Mouse (Mus musculus): ENCODE results near the gene Stk11ip.

Gene Stk11ip

DNA sequence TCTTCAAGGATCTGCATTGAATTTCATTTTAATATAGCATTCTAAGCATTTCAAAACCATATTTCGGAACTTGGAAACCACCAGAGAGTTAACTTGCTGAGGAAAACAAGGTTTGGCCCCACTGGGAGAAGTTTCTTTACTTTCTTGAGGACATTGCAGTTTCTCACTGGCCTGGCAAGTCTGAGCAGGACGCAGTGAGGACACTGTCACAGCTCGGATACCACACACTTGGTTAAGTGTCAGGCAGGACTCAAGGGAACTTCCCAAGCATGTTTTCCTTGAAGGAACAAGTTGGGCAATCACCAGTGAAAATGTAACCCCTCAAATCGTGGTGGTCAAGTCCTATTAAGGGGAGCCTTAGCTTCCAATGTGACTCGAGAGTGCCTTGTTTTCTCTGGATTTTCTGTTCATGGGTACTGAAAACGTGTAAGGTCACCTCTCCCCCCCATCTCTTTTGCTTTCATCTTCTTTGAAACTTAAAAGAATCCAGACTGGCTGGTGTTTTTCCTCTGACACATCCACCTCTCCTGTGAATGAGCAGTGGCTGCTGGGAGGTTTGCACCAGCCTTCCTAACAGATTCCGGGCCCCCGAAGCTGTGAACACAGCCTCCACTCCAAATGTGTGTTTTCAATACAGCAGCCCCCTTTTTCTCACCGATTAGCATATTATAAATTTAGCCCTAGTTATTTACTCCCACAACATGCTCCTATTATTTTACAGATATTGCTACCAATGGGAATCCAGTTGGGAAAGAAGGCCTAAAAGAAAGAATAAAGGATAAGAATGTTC, 16.9 kb upstream of the Stk11ip start:
- peak; percentile 59 for DNase-seq (ENCODE audit: low spot score)

DNA sequence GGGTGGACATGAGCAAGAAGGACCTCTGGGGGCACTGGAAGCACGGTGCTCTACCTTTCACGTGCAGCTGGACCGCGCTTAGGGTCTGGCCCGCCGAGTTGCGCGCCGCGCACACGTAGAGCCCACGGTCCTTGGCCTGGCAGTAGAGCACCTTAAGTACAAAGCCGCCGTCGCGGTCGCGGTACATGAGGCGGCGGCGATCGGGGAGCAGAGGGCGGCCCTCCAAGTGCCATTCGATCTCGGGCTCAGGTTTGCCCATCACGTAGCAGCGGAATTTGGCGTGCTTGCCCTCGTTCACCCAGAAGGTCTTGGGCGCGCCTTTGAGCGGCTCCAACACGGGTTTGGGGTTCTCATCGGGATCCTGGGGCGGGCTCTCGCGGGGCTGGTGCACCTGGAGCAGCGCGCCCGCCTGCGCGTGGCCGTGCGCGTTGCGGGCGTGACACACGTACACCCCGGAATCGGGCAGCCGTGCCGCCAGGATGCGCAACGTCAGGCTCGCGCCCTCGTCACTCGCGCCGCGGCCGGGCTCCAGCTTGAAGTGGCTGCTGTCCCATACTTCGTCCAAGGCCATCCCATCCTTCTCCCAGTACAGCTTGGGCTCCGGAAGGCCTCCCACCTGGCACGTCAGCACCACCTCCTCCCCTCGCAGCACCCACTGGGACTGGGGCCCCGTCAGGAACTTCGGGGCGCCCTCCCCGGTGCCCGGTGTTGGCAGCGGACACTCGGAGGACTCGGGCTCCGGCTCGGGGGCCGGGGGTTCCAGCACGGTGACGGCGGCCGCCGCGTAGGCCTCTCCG, 16.0 kb upstream of the Stk11ip start:
- peak; percentile 74 for DNase-seq (ENCODE audit: low spot score)

DNA sequence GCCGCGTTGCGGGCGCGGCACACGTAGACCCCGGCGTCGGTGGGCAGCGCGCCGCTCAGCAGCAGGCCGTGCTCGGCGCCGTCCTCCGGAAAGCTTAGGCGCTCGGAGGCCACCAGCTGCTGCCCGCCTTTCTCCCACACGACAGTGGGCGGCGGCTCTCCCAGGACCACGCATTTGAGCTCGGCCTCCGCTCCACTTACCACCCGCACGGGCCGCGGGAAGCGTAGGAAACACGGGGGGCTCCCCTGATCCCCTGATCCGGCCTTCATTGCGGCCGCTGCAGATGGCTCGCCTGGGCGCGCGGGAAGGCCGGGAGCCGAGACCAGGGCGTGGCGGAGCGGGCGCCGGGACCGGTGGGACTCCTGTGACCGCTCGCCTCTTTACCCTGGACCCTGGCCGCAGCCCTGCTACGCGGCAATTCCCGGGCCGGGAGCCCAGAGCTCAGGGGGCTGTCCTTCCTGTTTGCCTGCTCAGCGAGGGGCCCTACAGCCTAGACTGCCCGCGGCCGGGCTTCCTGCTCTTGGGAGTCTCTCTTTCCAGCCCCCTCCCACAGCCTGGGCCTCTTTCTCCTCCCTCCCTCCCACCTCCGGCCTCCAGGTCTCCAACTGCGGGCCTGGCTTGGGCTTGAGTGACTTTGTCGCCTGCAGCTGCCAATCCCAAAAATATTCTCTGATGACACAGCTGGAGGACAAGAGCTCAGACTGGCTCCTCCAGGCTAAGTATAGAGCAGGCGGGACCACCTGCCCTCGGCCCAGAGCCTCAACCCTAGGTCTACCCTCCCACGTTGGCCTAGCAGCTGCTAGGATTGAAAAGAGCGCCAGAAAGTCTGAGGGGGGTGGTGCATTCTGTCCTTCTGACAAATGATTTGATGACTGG, 15.1 kb upstream of the Stk11ip start, which contains the start of gene Obsl1:
Gene Obsl1, minus strand, starts transcription at position 497 of the 876 bp plus-strand sequence.
- no peak for DNase-seq (ENCODE audit: low spot score)

DNA sequence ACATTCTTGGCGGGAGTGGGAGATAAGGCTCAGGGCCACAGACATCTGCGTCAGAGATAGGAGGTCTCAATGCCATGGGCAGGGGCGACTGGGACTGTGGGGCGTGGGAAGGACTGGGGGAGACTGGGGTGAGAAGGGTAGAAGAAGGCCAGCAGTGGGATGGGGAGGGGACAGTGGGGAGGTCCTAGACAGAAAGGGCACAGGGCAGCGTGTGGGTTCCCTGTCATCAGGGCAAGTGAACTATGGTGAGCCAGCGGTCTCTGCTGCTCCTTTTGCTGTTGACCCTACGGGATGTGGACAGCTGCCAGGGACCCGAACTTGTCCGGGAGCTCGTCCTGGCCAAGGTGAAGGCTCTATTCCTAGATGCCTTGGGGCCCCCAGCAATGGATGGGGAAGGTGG, 14.3 kb upstream of the Stk11ip start, which contains the start of gene Inha:
Gene Inha, plus strand, starts transcription at position 72 of the 400 bp plus-strand sequence.
- DNase-seq (ENCODE audit: low spot score), result no peak

DNA sequence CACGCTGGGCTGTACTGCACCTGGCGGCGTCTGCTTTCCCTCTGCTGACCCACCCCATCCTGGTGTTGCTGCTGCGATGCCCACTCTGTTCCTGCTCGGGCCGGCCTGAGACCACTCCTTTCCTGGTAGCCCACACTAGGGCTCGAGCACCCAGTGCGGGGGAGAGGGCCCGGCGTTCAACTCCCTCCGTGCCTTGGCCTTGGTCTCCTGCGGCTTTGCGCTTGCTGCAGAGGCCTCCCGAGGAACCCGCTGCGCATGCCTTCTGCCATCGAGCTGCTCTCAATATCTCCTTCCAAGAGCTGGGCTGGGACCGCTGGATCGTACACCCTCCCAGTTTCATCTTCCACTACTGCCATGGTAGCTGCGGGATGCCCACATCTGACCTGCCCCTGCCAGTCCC, 11.7 kb upstream of the Stk11ip start:
- DNase-seq (ENCODE audit: low spot score), result no peak

DNA sequence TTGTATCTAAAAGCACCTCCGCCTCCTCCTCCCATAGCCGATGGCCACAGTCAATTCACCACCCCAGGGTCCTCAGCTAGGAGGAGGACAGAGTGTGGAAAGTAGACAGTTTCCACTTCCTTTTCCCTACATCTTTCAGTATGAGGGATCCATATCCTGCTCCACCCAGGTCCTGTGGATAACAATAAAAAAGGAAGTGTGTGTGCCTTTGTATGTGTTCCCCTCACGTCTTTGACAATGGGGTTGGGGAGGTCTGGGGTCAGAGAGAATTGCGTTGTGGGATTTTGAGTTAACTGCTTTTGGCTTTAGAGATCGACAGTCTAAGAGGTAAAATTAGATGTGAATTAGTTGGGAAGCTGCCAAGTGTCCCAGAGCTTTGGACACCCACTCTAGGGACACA, 11.2 kb upstream of the Stk11ip start:
- DNase-seq (ENCODE audit: low spot score), result no peak

DNA sequence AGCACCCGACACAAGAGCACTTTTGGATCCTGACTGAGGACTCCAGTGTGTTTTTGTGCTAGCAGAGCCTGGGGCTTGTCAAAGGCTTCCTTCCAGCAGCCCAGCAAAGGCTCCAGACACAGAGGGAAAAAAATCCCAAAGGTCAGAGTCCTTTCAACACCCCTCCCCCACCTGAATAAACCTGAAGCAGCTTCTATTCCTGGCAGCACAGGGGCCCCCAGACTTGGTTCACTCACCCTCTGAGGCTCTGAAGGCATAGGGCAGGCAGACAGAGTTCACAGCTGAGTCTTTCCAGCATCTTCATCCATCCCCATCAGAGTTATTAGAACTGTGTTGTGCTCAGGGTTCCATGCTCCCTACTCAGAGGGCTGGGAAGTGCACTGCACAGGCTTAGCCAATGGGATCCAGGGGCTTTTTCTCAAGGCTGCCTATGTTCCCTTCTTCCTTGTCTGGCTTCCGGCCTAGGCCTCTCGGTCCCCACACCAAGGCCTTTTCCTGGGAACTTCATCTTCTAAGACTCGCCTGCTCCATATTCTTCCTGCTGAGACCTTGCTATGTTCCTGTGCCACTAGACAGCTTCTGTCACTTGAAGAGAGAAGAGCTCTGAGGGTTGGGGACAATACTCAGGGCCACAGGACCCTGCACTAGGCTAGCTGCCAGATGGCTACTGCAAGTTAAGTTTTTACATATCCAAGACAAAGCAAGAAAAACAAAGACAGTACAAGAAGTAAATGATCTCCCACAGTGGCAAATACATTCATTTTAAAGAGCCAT, 9.7 kb upstream of the Stk11ip start:
- no peak for DNase-seq (ENCODE audit: low spot score)

DNA sequence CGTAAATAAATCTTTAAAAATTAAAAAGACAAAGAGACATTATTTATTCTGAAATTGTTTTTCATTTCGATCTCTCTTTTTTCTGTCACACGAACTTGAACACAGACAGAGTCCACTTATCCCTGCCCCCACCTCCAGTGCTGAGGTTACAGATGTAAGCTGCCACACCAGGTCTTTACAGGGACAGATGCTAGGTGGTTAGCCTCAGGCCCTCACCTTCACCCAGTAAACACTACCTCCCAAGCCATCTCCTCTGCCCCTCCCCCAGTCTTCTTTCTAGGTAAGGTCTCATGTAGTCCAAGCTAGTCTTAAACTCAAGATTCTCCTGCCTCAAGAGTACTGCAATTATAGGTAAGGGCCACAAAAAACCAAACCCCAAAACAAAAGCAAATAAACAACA, 8.8 kb upstream of the Stk11ip start:
- DNase-seq (ENCODE audit: low spot score), result no peak

DNA sequence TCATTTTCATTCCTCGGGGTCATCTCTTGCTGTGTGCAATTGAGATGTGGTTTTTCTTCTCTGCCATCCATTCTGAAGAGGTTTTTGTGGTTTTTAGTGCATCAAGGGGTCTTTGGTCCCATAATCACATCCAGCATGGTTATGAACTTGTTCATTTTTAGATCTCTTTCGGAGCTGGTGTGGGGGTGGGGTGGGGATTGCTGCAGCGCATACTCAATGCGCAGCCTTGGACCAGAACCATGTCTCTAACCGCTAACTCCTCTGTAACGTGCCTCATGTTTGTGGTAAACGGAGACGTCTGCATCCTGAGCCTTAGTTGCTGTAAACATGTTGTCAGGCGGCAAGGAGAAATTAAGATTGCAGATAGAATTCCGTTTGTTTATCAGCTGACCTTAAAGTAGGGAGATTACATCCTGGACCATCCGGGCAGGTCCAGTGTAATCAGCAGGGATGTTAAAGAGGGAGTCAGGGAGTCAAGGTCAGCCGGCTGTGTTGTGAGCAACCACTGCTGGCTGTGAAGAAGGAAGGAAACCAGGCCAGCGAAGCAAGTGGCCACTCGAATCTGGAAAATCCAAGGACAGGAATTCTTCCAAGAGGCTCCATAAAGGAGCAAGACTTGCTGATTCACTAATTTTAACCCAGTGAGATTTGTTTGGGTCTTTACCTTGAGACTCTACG, 4.5 kb upstream of the Stk11ip start:
- DNase-seq (ENCODE audit: low spot score), result no peak

DNA sequence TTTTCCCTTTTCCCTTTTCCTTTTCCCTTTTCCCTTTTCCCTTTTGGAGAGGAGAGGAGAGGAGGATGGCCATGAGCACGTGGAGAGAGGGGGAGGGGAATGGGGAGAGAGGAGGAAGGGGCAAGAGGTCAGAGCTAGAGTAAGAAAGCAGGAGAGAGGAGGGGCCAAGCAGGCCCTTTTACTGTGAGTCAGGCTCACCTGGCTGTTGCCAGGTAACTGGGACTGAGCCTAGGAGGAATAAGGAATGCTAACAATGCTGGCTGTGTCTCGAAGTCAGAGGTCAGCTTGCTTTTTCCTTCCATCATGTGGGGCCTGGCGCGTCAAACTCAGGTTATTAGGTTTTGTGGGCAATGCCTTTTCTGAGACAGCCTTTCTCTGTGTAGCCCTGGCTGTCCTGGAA, 3.3 kb upstream of the Stk11ip start:
- DNase-seq (ENCODE audit: low spot score), result no peak

DNA sequence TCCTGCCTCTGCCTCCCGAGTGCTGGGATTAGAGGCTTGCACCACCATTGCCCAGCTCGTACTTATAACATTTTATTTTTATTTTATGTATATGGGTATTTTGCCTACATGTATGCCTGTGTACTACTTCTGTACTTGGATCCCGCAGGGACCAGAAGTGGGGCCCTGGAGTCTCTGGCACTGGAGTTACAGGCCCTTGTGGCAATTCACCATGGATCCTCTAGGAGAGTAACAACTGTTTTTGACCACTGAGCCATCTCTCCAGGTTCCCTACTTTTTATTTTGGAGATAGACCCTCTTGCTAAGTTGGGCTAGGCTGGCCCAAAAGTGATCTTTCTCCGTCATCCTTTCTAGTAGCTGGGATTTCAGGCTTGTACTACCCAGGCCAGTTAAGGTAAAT, 2.9 kb upstream of the Stk11ip start:
- DNase-seq (ENCODE audit: low spot score), result no peak

DNA sequence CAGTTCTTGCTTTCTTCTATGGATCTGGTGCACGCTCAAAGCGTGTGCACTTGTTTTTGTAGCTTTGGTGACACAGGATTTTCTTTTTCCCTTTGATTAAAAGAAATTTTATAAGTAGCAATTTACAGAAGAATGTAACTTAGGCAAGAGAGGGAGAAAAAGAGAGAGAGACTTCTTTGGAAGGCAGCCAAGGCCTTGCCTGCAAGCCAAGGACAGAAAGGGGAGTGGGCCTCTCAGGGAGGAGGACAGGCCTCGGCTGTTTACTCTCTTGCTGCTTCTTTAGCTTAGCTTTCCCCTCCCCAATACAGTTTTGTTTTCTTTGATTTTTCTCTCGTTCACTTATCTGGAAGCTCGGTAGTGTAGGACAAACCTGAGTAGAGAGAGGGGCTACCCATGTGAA, 1.8 kb upstream of the Stk11ip start:
- DNase-seq (ENCODE audit: low spot score), result no peak

DNA sequence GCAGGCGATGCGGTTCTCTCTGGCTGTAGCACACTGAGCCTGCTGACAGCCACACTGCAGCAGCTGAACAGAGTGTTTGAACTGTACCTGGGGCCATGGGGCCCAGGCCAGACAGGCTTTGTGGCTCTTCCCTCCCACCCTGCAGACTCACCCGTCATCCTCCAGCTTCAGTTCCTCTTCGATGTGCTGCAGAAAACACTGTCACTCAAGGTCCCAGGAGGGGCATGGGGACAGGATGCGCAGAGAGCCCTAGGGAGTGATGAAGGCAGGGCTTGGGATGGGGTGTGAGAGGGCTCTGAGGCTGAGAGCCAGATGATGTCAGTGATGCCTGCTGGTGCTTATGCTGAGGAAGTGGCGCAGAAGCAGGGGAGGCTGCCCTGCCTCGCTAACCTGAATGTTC, 3.4 kb downstream of the Stk11ip start:
- no peak for DNase-seq (ENCODE audit: low spot score)

DNA sequence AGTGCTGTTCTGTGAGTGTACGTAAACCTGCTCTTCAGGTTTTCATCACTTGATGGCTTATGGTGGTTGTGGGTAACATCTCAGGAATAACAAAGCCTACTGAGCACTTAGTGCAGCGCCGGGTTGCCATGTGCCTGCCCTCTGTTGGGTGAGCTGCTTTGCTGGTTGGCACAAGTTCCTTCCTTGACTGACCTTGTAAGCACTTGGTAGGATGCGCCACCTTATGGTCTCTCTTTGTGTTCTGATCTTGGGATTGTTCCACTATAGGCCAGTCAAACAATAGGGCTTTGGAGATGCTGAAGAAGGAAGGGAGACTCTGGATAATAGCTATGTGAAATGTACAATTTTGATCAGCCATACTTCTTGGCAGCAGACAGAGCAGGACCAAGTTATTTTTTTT, 9.2 kb downstream of the Stk11ip start:
- no peak for DNase-seq (ENCODE audit: low spot score)

DNA sequence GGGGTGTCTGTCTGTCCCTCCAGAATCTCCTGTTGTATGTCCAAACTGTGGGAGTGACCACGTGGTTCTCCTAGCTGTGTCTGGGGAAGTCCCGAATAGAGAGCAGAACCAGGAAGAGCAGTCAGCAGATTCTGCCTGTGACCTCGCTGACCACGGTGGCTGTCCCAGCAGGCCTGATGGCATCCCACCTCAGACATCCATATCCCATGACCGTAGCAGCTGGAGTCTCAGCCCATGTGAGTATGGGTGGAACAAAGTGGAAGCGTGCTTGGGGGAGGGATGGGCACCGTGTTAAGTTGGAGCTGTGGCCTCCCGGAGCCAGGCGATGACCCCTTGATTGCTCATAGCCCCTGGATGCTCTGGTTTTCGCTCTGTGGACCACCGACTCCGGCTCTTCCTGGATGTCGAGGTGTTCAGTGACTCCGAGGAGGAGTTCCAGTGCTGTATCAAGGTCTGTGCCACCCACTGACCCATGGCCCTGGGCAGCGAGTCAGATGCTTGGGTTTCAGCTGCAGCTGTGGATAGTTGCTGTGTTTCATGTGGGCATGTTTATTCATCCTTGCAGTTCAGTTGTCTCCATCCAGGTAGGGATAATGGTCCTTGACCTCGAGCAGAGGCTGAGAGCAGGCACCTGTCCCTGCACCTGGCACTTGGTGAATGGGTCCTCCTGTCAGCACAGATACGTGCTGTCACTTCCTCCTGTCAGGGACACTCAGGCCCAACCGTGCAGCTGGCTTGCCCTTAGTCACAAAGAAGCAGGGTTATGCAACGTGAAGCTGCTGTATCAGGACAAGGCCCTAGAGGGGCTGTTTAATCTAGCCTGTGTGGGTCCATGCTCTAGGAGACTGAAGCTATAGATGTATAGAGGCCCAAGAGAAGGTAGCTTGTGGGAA, 11.2 kb downstream of the Stk11ip start:
- DNase-seq (ENCODE audit: low spot score), result no peak

DNA sequence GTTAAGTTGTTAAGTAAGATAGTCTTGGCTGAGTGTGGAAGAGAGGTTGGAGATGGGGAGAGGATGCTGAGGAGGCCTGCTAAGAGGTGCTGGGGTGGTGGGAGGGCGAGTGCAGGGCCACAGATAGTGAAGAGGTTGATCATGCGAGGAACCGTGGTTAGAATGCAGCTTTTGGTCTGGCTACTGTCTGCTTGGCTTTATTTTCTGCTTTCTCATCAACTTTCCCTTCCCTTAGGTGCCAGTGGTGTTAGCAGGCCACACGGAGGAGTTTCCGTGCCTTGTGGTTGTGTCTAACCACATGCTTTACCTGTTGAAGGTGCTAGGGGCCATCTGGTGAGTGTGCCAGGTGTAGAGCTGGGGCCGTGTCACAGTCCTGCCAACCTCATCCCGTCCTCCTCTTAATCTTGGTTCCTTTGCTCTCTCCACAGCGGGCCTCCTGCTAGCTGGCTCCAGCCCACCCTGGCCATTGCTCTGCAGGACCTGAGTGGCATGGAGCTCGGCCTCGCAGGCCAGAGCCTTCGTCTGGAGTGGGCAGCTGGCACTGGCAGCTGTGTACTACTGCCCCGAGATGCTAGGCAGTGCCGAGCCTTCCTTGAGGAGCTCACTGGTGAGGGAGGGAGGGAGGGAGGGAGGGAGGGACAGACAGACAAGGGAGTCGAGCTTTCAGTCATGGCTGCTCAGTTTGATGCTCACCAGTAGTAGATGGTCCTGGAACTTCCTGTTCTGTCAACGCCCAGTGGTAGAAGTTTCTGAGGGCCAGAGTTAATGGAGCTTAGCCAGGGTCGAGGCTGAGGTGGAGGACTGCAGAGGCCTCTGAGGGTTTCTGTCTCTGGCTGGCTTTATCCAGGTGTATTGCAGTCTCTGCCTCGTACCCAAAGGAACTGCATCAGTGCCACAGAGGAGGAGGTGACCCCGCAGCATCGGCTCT, 12.3 kb downstream of the Stk11ip start:
- no peak for DNase-seq (ENCODE audit: low spot score)

DNA sequence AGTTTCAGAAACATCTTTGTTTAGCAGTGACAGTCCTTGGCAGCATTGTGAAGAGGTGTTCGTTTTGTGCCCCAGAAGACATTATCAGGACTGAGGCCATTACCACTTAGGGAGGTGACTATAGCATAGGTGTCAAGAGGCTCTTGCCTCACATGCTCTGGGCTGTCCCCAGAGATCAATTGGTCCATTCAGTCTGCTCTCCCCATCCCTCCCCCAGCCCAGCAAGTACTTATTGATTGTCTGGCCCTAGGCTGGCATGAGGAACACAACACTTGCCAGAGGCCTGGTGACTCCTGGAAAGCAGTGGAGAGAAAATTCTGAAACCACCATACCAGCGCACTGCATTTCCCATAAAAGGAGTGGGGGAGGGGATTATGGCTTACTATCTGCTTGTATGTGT, 16.3 kb downstream of the Stk11ip start:
- DNase-seq (ENCODE audit: low spot score), result no peak

DNA sequence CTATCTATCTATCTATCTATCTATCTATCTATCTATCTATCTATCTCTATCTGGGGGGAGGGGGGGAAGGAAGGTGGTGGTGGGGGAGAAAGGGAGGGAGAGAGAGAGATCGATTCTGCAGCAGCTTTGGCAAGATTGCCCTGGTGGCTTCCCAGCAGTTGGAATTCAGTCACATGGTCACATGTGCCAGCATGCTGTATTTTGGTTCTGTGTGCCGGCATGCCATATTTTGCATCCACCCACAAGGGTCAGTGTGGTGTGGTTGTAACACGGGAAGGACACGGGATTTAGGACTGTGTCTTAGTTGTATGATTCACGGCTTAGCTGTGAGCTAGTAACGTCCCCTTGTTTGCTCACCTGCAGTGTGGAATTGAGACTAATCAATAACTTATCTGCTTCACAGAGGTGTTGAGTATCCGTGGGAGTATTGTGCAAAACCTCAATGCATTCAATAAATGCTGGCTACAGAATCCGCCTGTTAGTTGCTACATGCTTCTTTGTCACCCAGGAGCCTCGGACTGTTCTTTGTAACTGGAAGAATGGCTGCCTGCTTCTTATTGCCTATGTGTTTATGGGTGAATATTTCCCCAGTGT, 17.4 kb downstream of the Stk11ip start:
- no peak for DNase-seq (ENCODE audit: low spot score)

Measured in layer of hippocampus, adult 11-12 months (tissue).